Comparison of ENCODE assay signal across 8 mouse cellular contexts in the genomic region with DNA sequence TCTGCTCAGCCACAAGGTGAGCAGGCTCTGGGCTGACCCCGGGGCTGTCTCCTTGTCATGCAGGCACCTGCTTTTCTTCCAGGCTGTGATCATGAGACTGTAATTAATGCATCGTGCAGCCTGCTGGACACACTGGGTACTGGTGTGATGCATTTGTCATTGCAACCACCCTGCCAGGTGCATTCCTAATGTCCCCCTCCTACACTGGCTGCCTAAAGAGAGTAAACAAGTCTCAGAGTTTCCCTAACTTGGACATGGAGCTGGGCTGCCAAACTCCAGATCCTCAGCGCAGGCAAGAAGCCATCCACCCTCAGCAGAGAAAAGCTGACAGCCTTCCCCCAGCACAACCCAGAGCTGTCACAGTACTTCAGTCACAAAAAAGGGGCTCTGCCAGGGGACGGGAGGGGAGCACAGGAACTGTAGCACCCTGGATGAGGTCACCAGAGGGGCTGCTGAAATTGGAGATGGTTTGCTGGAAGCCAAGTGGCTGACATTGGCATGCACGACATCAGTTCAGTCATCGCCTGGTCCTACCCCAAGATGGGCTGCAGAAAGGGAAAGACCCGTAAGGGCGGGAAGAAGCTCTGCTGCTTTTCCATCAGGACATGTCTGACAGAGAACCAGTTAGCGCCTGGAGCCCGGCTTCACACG. TPM values are rescaled to one million over a fixed set of nuclear protein-coding genes. Genes with fewer than 3 reads are reported as not detected.
DNase-seq lines count a peak whose midpoint lies in the region; ATAC-seq lines count a peak whose summit lies in the region.

No protein-coding gene starts in this region.

- peak overlapping the region; percentile 63 for H3K27ac ChIP-seq in neural tube, embryonic 15.5 days (replicated peaks)

- 0 out of 2 replicates have a peak, but pooled peaks have one; percentile 27 for ATAC-seq in frontal cortex, adult (ENCODE audit: low TSS enrichment)
- 0 out of 2 replicates have a peak, but pooled peaks have one; percentile 36 for ATAC-seq in neural tube, embryonic 15.5 days (ENCODE audit: low FRiP score)

- 0 out of 2 replicates have a peak, but pooled peaks cover 8% of the 10 kb centered on the region for H3K36me3 ChIP-seq in neural tube, embryonic 15.5 days

- H3K9me3 ChIP-seq in neural tube, embryonic 15.5 days (replicated peaks): no peaks in the 10 kb centered on the region

- 47% methylated on average over 11 of the region's 11 CpGs for WGBS in neural tube, embryonic 15.5 days

- H3K4me3 ChIP-seq in neural tube, embryonic 15.5 days (replicated peaks): no peak overlapping the region

- H3K4me1 ChIP-seq in neural tube, embryonic 15.5 days: peaks cover 32% of the 10 kb centered on the region

- no peak overlapping the region for H3K9ac ChIP-seq in neural tube, embryonic 15.5 days (replicated peaks)

- no peak for DNase-seq in frontal cortex, adult 2 months (ENCODE audit: extremely low spot score in 1 of 2, low spot score in 1 of 2)
- peak; percentile 24 for DNase-seq in CD4-positive helper T cell, adult 2 months (ENCODE audit: low read depth, low spot score)
- peak; percentile 46 to 49 for DNase-seq in heart, adult 9 months (ENCODE audit: low spot score in 2 of 2)
- DNase-seq in kidney, postnatal 10 days: peak; percentile 33
- no peak for DNase-seq in ovary, adult 18-20 months (ENCODE audit: low spot score)
- no peak for DNase-seq in urinary bladder, postnatal 10 days (ENCODE audit: low spot score)

- no peak overlapping the region for H3K4me2 ChIP-seq in neural tube, embryonic 15.5 days

- no peaks in the 10 kb centered on the region for H3K27me3 ChIP-seq in neural tube, embryonic 15.5 days (replicated peaks)

RNA-seq across cellular contexts. Expression of gene Nsmce1, which starts 15.7 kb away (rescaled TPM):
- 28.6 and 30.0 TPM in 2 replicates for polyA plus RNA-seq in frontal cortex, adult 2 months (2012; rRNA removed)
- polyA plus RNA-seq in neural tube, embryonic 15.5 days (2015; fragmentation: Nextera tagmentation; extraction: Ambion mirVana): 87.8 and 90.3 TPM in 2 replicates

RNA-seq across cellular contexts. Expression of gene Kdm8, which starts 31.2 kb away (rescaled TPM):
- polyA plus RNA-seq in frontal cortex, adult 2 months (2012; rRNA removed): 5.1 and 6.0 TPM in 2 replicates
- 4.7 and 5.7 TPM in 2 replicates for polyA plus RNA-seq in neural tube, embryonic 15.5 days (2015; fragmentation: Nextera tagmentation; extraction: Ambion mirVana)

Comparison
In these comparisons a context has a peak if more than half of its experiments do, and no peak if none do; other contexts are left out.
1. DNase-seq: peak in CD4-positive helper T cell, adult 2 months (single experiment), heart, adult 9 months (2 of 2) and kidney, postnatal 10 days (single experiment); none in frontal cortex, adult 2 months (0 of 2), ovary, adult 18-20 months (single experiment) and urinary bladder, postnatal 10 days (single experiment).